Mouse (Mus musculus): Measurements from ENCODE around the gene Gm20498. TPM values are rescaled to one million over a fixed set of nuclear protein-coding genes. Genes with fewer than 3 reads are reported as not detected.

The Gm20498 gene
- 5.4 and 7.2 TPM in 2 replicates for polyA plus RNA-seq (2012; rRNA removed)

GRCm38 (mm10) chr12:81532316-81533028, at the start of gene Gm20498, which contains the start of gene Synj2bp:
Gene Gm20498 (minus strand): TSS chr12:81532905.
Gene Synj2bp (minus strand): TSS chr12:81532911.

GRCm38 (mm10) chr12:81568374-81568773, 35.7 kb upstream of the Gm20498 start, which contains the start of gene Adam21:
Gene Adam21 (minus strand): TSS chr12:81568474.

GRCm38 (mm10) chr12:81484727-81485191, 47.9 kb downstream of the Gm20498 start, which contains the start of gene Cox16:
Gene Cox16 (minus strand): TSS chr12:81485127.

GRCm38 (mm10) chr12:81421846-81422245, 110.9 kb downstream of the Gm20498 start, which contains the start of gene Adam4:
Gene Adam4 (minus strand): TSS chr12:81421946.

GRCm38 (mm10) chr12:81379364-81379763, 153.3 kb downstream of the Gm20498 start, which contains the start of gene Gm4787:
Gene Gm4787 (minus strand): TSS chr12:81379464.

GRCm38 (mm10) chr12:81332875-81333421, 199.8 kb downstream of the Gm20498 start, which contains the start of gene Slc8a3:
Gene Slc8a3 (minus strand): TSS chr12:81333180.

Other genes starting within 250 kb of the Gm20498 start
- gene Slc8a3, start 199.7 kb downstream of the Gm20498 start, polyA plus RNA-seq (2012; rRNA removed) = 0.02 and 0.03 TPM in 2 replicates
- 0.22 and 0.23 TPM in 2 replicates for gene Gm4787, start 153.4 kb downstream of the Gm20498 start, polyA plus RNA-seq (2012; rRNA removed)
- gene Adam4, start 111.0 kb downstream of the Gm20498 start, polyA plus RNA-seq (2012; rRNA removed) = 0.28 and 0.36 TPM in 2 replicates
- 39.3 and 44.5 TPM in 2 replicates for gene Cox16, start 47.8 kb downstream of the Gm20498 start, polyA plus RNA-seq (2012; rRNA removed)
- gene Synj2bp, start within 50 bp of the Gm20498 start, polyA plus RNA-seq (2012; rRNA removed) = 8.3 and 10.0 TPM in 2 replicates
- gene Adam21, start 35.6 kb upstream of the Gm20498 start, polyA plus RNA-seq (2012; rRNA removed) = 0.02 and 0.03 TPM in 2 replicates
- 30.2 and 32.4 TPM in 2 replicates for gene Med6, start 62.1 kb upstream of the Gm20498 start, polyA plus RNA-seq (2012; rRNA removed)
- gene Ttc9, start 98.3 kb upstream of the Gm20498 start, polyA plus RNA-seq (2012; rRNA removed) = 0.01 and 0.05 TPM in 2 replicates
- 0.02 and 0.06 TPM in 2 replicates for gene Map3k9, start 248.3 kb upstream of the Gm20498 start, polyA plus RNA-seq (2012; rRNA removed)